Mouse (Mus musculus) MEL (cell line): ENCODE results near the gene Derl3. TPM values are rescaled to one million over a fixed set of nuclear protein-coding genes. Genes with fewer than 3 reads are reported as not detected.

Source experiments
- DNase-seq: peaks from one replicate; pipeline ENCODE4 v3.0.0; 2011; ENCODE audit warnings: low read depth, low spot score
- H3K27ac ChIP-seq: 2 replicates; pipeline ENCODE4 v1.5.1; 2012; ENCODE audit warnings: low read depth, mild to moderate bottlenecking, control low read depth, low read length, moderate library complexity; ENCODE audit not compliant: control insufficient read depth
- H3K27me3 ChIP-seq, 2 experiments: fragments of 150-350 bp in 1 of 2; sonication (generic) in 1 of 2; 2 replicates each; pipeline ENCODE4 v1.6.1; 2012; ENCODE audit warnings: low read length in 2 of 2, mild to moderate bottlenecking in 2 of 2, improper control_type of control experiment in 1 of 2, moderate library complexity in 1 of 2; ENCODE audit not compliant: insufficient read depth in 2 of 2, control insufficient read depth in 1 of 2
- H3K36me3 ChIP-seq, 2 experiments: 2 replicates each; pipeline ENCODE4 v1.6.1; 2012 to 2014; ENCODE audit warnings: low read length in 2 of 2, improper control_type of control experiment in 1 of 2, inconsistent platforms in 1 of 2, mild to moderate bottlenecking in 1 of 2; ENCODE audit not compliant: insufficient read depth in 2 of 2, control insufficient read depth in 1 of 2
- H3K4me1 ChIP-seq, 2 experiments: fragments of 150-350 bp in 1 of 2; sonication (generic) in 1 of 2; 2 replicates each; pipeline ENCODE4 v1.6.1; 2012; ENCODE audit warnings: low read length in 2 of 2, improper control_type of control experiment in 1 of 2, mild to moderate bottlenecking in 1 of 2; ENCODE audit not compliant: insufficient read depth in 2 of 2, control insufficient read depth in 1 of 2
- H3K4me3 ChIP-seq, 2 experiments: fragments of 150-350 bp in 1 of 2; sonication (generic) in 1 of 2; 2 replicates each; pipeline ENCODE4 v1.5.1; 2012; ENCODE audit warnings: low read depth in 2 of 2, low read length in 2 of 2, mild to moderate bottlenecking in 2 of 2, moderate library complexity in 2 of 2, control low read depth in 1 of 2, improper control_type of control experiment in 1 of 2; ENCODE audit not compliant: control insufficient read depth in 1 of 2, insufficient read depth in 1 of 2
- H3K79me2 ChIP-seq: 2 replicates; pipeline ENCODE4 v1.6.1; 2012; ENCODE audit warnings: mild to moderate bottlenecking, low read length, moderate library complexity; ENCODE audit not compliant: control insufficient read depth, poor library complexity, insufficient read depth
- H3K9ac ChIP-seq: 2 replicates; pipeline ENCODE4 v1.6.1; 2012; ENCODE audit warnings: low read depth, mild to moderate bottlenecking, control low read depth, low read length, moderate library complexity; ENCODE audit not compliant: control insufficient read depth, poor library complexity, severe bottlenecking
- H3K9me3 ChIP-seq: fragments of 150-350 bp; sonication (generic); replicated peaks from 2 replicates; pipeline ENCODE4 v1.6.1; 2012; ENCODE audit warnings: mild to moderate bottlenecking, low read length, improper control_type of control experiment, moderate library complexity; ENCODE audit not compliant: insufficient read depth
- CHD1 ChIP-seq: IDR thresholded peaks from 2 replicates; pipeline ENCODE4 v1.6.1; 2012; ENCODE audit warnings: low read depth, mild to moderate bottlenecking, inconsistent platforms, low read length, improper control_type of control experiment
- CHD2 ChIP-seq: IDR thresholded peaks from 2 replicates; pipeline ENCODE4 v1.6.1; 2011; ENCODE audit warnings: low read length, improper control_type of control experiment
- E2F4 ChIP-seq: IDR thresholded peaks from 2 replicates; pipeline ENCODE4 v1.6.1; 2011; ENCODE audit warnings: low read depth, low read length, improper control_type of control experiment, borderline replicate concordance
- EP300 ChIP-seq, 2 experiments: IDR thresholded peaks; 2 replicates each; pipeline ENCODE4 v1.6.1; 2011; ENCODE audit warnings: improper control_type of control experiment in 2 of 2, low read length in 2 of 2, low read depth in 1 of 2, mild to moderate bottlenecking in 1 of 2
- ETS1 ChIP-seq: IDR thresholded peaks from 2 replicates; pipeline ENCODE4 v1.6.1; 2012; ENCODE audit warnings: low read depth, mild to moderate bottlenecking, inconsistent platforms, low read length, improper control_type of control experiment, moderate library complexity
- GABPA ChIP-seq: IDR thresholded peaks from 2 replicates; pipeline ENCODE4 v1.6.1; 2012; ENCODE audit warnings: low read depth, mild to moderate bottlenecking, inconsistent platforms, low read length, improper control_type of control experiment, moderate library complexity
- GATA1 ChIP-seq: IDR thresholded peaks from 2 replicates; pipeline ENCODE4 v1.6.1; 2011; ENCODE audit warnings: low read depth, low read length, improper control_type of control experiment
- HCFC1 ChIP-seq: IDR thresholded peaks from 2 replicates; pipeline ENCODE4 v1.6.1; 2012; ENCODE audit warnings: low read depth, mild to moderate bottlenecking, inconsistent platforms, low read length, improper control_type of control experiment, moderate library complexity
- KAT2A ChIP-seq: conservative IDR thresholded peaks from 2 replicates; pipeline ENCODE4 v1.6.1; 2012; ENCODE audit warnings: low read depth, low read length, improper control_type of control experiment, inconsistent platforms
- MAFK ChIP-seq: IDR thresholded peaks from 2 replicates; pipeline ENCODE4 v1.6.1; 2011; ENCODE audit warnings: low read depth, mild to moderate bottlenecking, low read length, improper control_type of control experiment, borderline replicate concordance
- MAX ChIP-seq: IDR thresholded peaks from 2 replicates; pipeline ENCODE4 v1.6.1; 2011; ENCODE audit warnings: low read length, improper control_type of control experiment
- MEF2A ChIP-seq: IDR thresholded peaks from 2 replicates; pipeline ENCODE4 v1.6.1; 2014; ENCODE audit warnings: low read depth, mild to moderate bottlenecking, inconsistent platforms, low read length, improper control_type of control experiment; ENCODE audit not compliant: poor library complexity, insufficient replicate concordance, severe bottlenecking; ENCODE audit errors: extremely low read depth
- MXI1 ChIP-seq: IDR thresholded peaks from 2 replicates; pipeline ENCODE4 v1.6.1; 2011; ENCODE audit warnings: mild to moderate bottlenecking, low read depth, low read length, improper control_type of control experiment
- MYB ChIP-seq: IDR thresholded peaks from 2 replicates; pipeline ENCODE4 v1.6.1; 2011; ENCODE audit warnings: mild to moderate bottlenecking, low read depth, low read length, improper control_type of control experiment
- MYC ChIP-seq: IDR thresholded peaks from 2 replicates; pipeline ENCODE4 v1.6.1; 2011; ENCODE audit warnings: low read depth, mild to moderate bottlenecking, low read length, improper control_type of control experiment, moderate library complexity
- NELFE ChIP-seq: IDR thresholded peaks from 2 replicates; pipeline ENCODE4 v1.6.1; 2011; ENCODE audit warnings: low read depth, low read length, improper control_type of control experiment
- NRF1 ChIP-seq: IDR thresholded peaks from 2 replicates; pipeline ENCODE4 v1.6.1; 2014; ENCODE audit warnings: low read depth, mild to moderate bottlenecking, inconsistent platforms, low read length, improper control_type of control experiment, moderate library complexity; ENCODE audit not compliant: poor library complexity, insufficient read depth, severe bottlenecking
- POLR2A ChIP-seq, 2 experiments: IDR thresholded peaks; 2 replicates each; pipeline ENCODE4 v1.6.1; 2011 to 2012; ENCODE audit warnings: low read length in 2 of 2, mild to moderate bottlenecking in 2 of 2, control low read depth in 1 of 2, improper control_type of control experiment in 1 of 2, low read depth in 1 of 2, moderate library complexity in 1 of 2; ENCODE audit not compliant: control insufficient read depth in 1 of 2, insufficient read depth in 1 of 2, poor library complexity in 1 of 2
- POLR2AphosphoS5 ChIP-seq: IDR thresholded peaks from 2 replicates; pipeline ENCODE4 v1.6.1; 2012; ENCODE audit warnings: low read depth, borderline replicate concordance, mild to moderate bottlenecking, inconsistent platforms, low read length, moderate library complexity, mixed read lengths
- RAD21 ChIP-seq: IDR thresholded peaks from 2 replicates; pipeline ENCODE4 v1.6.1; 2011; ENCODE audit warnings: mild to moderate bottlenecking, low read depth, low read length, improper control_type of control experiment
- RCOR1 ChIP-seq: IDR thresholded peaks from 2 replicates; pipeline ENCODE4 v1.6.1; 2012; ENCODE audit warnings: low read depth, mild to moderate bottlenecking, inconsistent platforms, low read length, improper control_type of control experiment
- SIN3A ChIP-seq: IDR thresholded peaks from 2 replicates; pipeline ENCODE4 v1.6.1; 2012; ENCODE audit warnings: low read length, improper control_type of control experiment, inconsistent platforms
- TAL1 ChIP-seq: IDR thresholded peaks from 2 replicates; pipeline ENCODE4 v1.6.1; 2012; ENCODE audit warnings: mild to moderate bottlenecking, inconsistent platforms, low read length, moderate library complexity, mixed read lengths
- TCF12 ChIP-seq: IDR thresholded peaks from 2 replicates; pipeline ENCODE4 v1.6.1; 2014; ENCODE audit warnings: low read depth, mild to moderate bottlenecking, inconsistent platforms, low read length, improper control_type of control experiment, moderate library complexity
- USF1 ChIP-seq: IDR thresholded peaks from 2 replicates; pipeline ENCODE4 v1.6.1; 2014; ENCODE audit warnings: low read depth, mild to moderate bottlenecking, inconsistent platforms, low read length, improper control_type of control experiment, moderate library complexity
- USF2 ChIP-seq, 2 experiments: IDR thresholded peaks; 2 replicates each; pipeline ENCODE4 v1.6.1; 2011 to 2012; ENCODE audit warnings: improper control_type of control experiment in 2 of 2, low read length in 2 of 2, borderline replicate concordance in 1 of 2, inconsistent platforms in 1 of 2, low read depth in 1 of 2, mild to moderate bottlenecking in 1 of 2; ENCODE audit not compliant: insufficient read depth in 1 of 2
- ZC3H11A ChIP-seq: IDR thresholded peaks from 2 replicates; pipeline ENCODE4 v1.6.1; 2012; ENCODE audit warnings: low read depth, mild to moderate bottlenecking, inconsistent platforms, low read length, improper control_type of control experiment
- ZKSCAN1 ChIP-seq: IDR thresholded peaks from 2 replicates; pipeline ENCODE4 v1.6.1; 2012; ENCODE audit warnings: low read depth, mild to moderate bottlenecking, inconsistent platforms, low read length, improper control_type of control experiment, moderate library complexity
- polyA plus RNA-seq, 2 experiments: library from polyadenylated mRNA; stranded (reverse) in 1 of 2; unstranded in 1 of 2; fragments of >175 nt in 1 of 2; fragments of >200 nt in 1 of 2; gene quantifications; 2 replicates each; pipeline versions ENCODE4 v1.2.1 to v1.2.4; 2012; ENCODE audit warnings: low replicate concordance in 2 of 2, low read depth in 1 of 2; ENCODE audit not compliant: insufficient read length in 2 of 2, insufficient read depth in 1 of 2, missing spikeins in 1 of 2
- total RNA-seq: library from RNA; depleted of rRNA; stranded (reverse); fragments of 300-350 nt; gene quantifications from 2 replicates; pipeline ENCODE4 v1.2.3, GENCODE M21; 2012

Gene Derl3
- total and polyA plus RNA-seq, 3 experiments, result 0.69 to 1.5 TPM; not detected in 1

- Histone ChIP-seq H3K27ac (no peak overlapping the region), H3K4me3 (no peak overlapping the region)
Observed at GRCm38 (mm10) chr10:75941042-75941824, 48.0 kb downstream of the Derl3 start.

DNA sequence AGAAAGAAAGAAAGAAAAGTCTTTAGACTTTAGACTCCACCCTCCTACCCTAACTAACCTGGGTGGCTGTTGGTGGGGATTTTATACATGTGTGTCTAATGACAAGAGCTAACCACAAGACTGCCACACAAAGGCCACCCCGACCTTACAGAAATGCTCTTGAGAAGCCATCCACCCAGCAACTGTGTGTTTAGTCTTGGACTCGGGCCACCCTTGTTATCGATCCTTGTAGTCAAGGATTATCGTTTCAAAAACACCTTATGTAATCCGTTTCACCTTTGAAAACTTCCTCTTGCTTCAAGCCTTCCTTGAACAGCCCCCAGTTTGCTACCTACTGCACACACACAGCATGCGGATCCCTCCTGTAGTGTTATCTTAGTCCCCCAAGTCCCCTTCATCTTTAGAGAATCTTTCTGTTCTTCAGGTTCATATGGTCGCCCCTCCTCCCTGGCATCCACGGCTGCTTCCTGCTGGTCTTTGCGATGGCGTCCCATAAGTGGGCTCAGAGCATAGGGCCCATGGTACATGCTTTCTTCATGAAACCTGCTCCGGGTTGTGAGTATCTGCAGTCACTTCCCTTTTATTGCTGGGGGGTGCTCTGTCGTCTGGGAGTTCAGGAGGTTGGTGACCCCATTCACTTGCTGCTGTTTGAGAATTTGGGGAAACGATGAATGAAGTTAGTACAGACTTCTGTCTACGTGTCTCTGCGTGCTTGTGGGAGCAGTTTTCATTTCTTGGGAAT lies 49.7 kb downstream of the Derl3 start, which contains the start of gene Vpreb3:
Gene Vpreb3 (plus strand): TSS at position 322 of the 742 bp plus-strand sequence.
- H3K79me2 ChIP-seq, result no peaks in the 10 kb centered on the region; the same call in 1 of the 2 replicates

More at GRCm38 (mm10) chr10:75941042-75941824, 48.0 kb downstream of the Derl3 start:
- Histone ChIP-seq H3K79me2 (peaks cover 4% of the 10 kb centered on the region), H3K27me3 (no peaks in the 10 kb centered on the region), H3K9me3 (no peaks in the 10 kb centered on the region), H3K4me1 (peaks cover 14 to 51% of the 10 kb centered on the region in 2 experiments), H3K9ac (no peak overlapping the region), H3K36me3 (peaks cover 0 to 40% of the 10 kb centered on the region in 2 experiments; a peak in 2 of 4 replicates)
- DNase-seq, result no peak
- TF ChIP-seq ETS1 (no peak), MEF2A (no peak), MAFK (no peak), POLR2AphosphoS5 (no peak), ZKSCAN1 (no peak), EP300 (IDR thresholded peaks at IDR 0.05; ENCODE audit: low read depth in 1 of 2, low read length in 2 of 2) (no peak), KAT2A (no peak), GABPA (no peak), TAL1 (no peak), RAD21 (no peak), POLR2A (IDR thresholded peaks at IDR 0.05; ENCODE audit: control insufficient read depth in 1 of 2, insufficient read depth in 1 of 2, low read depth in 1 of 2, low read length in 2 of 2, poor library complexity in 1 of 2) (no peak), NELFE (no peak), HCFC1 (no peak), USF2 (IDR thresholded peaks at IDR 0.05; ENCODE audit: borderline replicate concordance in 1 of 2, insufficient read depth in 1 of 2, low read depth in 1 of 2, low read length in 2 of 2) (no peak), USF1 (no peak)

More for the DNA sequence above, 49.7 kb downstream of the Derl3 start, which contains the start of gene Vpreb3:
- peak within 1 kb of the TSS; percentile 6 for H3K27ac ChIP-seq
- TF ChIP-seq KAT2A, result no peak
- TF ChIP-seq CHD2, result no peak
- no peak for TF ChIP-seq MYB
- TF ChIP-seq GATA1, result 0 out of 2 replicates have a peak, but pooled peaks have one; percentile 28
- TF ChIP-seq POLR2A (IDR thresholded peaks at IDR 0.05; ENCODE audit: control insufficient read depth in 1 of 2, insufficient read depth in 1 of 2, low read depth in 1 of 2, low read length in 2 of 2, poor library complexity in 1 of 2), result no peak
- peak in 1 of 2 experiments; percentile 33; a peak in 1 of 4 replicates for TF ChIP-seq EP300 (IDR thresholded peaks at IDR 0.05; ENCODE audit: low read depth in 1 of 2, low read length in 2 of 2)
- TF ChIP-seq MAX, result no peak
- no peak for TF ChIP-seq HCFC1
- TF ChIP-seq MYC, result no peak
- no peak for TF ChIP-seq E2F4
- TF ChIP-seq RCOR1, result no peak
- TF ChIP-seq TCF12, result peak; percentile 4; the same call in 1 of the 2 replicates
- TF ChIP-seq CHD1, result no peak
- peak; percentile 29; the same call in 1 of the 2 replicates for TF ChIP-seq SIN3A
- TF ChIP-seq MXI1, result no peak
- 0 out of 2 replicates have a peak, but pooled peaks have one; percentile 25 for TF ChIP-seq ETS1
- no peak for TF ChIP-seq ZC3H11A
- TF ChIP-seq GABPA, result no peak
- no peak for TF ChIP-seq NRF1
- TF ChIP-seq, all 39 proteins: peak for 5
- Histone ChIP-seq H3K9me3 (no peaks in the 10 kb centered on the region), H3K4me3 (peak within 1 kb of the TSS; percentile 38 to 50), H3K9ac (peak within 1 kb of the TSS; percentile 18), H3K27me3 (no peaks in the 10 kb centered on the region), H3K4me1 (peaks cover 8 to 40% of the 10 kb centered on the region in 2 experiments), H3K36me3 (peaks cover 0 to 30% of the 10 kb centered on the region in 2 experiments; a peak in 2 of 4 replicates)
- peak; percentile 66 for DNase-seq
